In genomic region chr13:43336425-43337221, GRCm38 (mm10) we compare ENCODE assay signal across 12 mouse cellular contexts. TPM values are rescaled to one million over a fixed set of nuclear protein-coding genes. Genes with fewer than 3 reads are reported as not detected.
DNase-seq lines count a peak whose midpoint lies in the region; ATAC-seq lines count a peak whose summit lies in the region.
"Had no signal": no experiment of that assay in that cellular context is flagged by ENCODE, and none has a peak within 500 bp of the region (broad histone marks: within the 10 kb centered on the region; RNA-seq: fewer than 3 reads in every experiment).

No protein-coding gene starts in this region.

- H3K4me3 ChIP-seq in intestine, embryonic 16.5 days (ENCODE audit: low read length) = no peak overlapping the region
- H3K4me3 ChIP-seq: forebrain, embryonic 10.5 days; midbrain, embryonic 13.5 days had no signal

- peaks cover 6% of the 10 kb centered on the region for H3K4me1 ChIP-seq in intestine, embryonic 16.5 days (ENCODE audit: control insufficient read depth, insufficient read depth, low read length)
- H3K4me1 ChIP-seq: midbrain, embryonic 13.5 days had no signal

- peak; percentile 54 for ATAC-seq in common myeloid progenitor, adult 5-6 weeks (replicated peaks; ENCODE audit: low read depth, poor library complexity, severe bottlenecking)
- ATAC-seq in intestine, embryonic 16.5 days = no peak; the same call in 1 of the 2 replicates
- ATAC-seq: midbrain, embryonic 13.5 days had no signal

- H3K27me3 ChIP-seq in intestine, embryonic 16.5 days (replicated peaks; ENCODE audit: control insufficient read depth, insufficient read depth, low read length) = no peaks in the 10 kb centered on the region
- H3K27me3 ChIP-seq: midbrain, embryonic 13.5 days had no signal

- WGBS in intestine, embryonic 16.5 days = 54% methylated on average over 12 of the region's 12 CpGs

- intact Hi-C loops in gastrocnemius, postnatal 14 days (cut with DNase I; ENCODE audit: low total_unique reads) = no loop called here

- no peak overlapping the region for H3K4me2 ChIP-seq in intestine, embryonic 16.5 days (ENCODE audit: low read depth, low read length)
- H3K4me2 ChIP-seq: midbrain, embryonic 13.5 days had no signal

- H3K36me3 ChIP-seq in intestine, embryonic 16.5 days (ENCODE audit: control insufficient read depth, insufficient read depth, low read length) = no peaks in the 10 kb centered on the region
- H3K36me3 ChIP-seq: forebrain, embryonic 10.5 days; midbrain, embryonic 13.5 days had no signal

- H3K27ac ChIP-seq in intestine, embryonic 16.5 days (ENCODE audit: low read length) = peak overlapping the region; percentile 23
- H3K27ac ChIP-seq: forebrain, embryonic 10.5 days; liver, embryonic 14.5 days; midbrain, embryonic 13.5 days had no signal

- no peaks in the 10 kb centered on the region for H3K9me3 ChIP-seq in intestine, embryonic 16.5 days (ENCODE audit: control insufficient read depth, low read length)
- H3K9me3 ChIP-seq: forebrain, embryonic 10.5 days; midbrain, embryonic 13.5 days had no signal

- peak; percentile 39 for DNase-seq in NIH3T3 (ENCODE audit: low read depth)
- peak; percentile 27 for DNase-seq in lung, postnatal 25 days (ENCODE audit: low spot score)
- no peak for DNase-seq in thymus, adult 18-20 months
- DNase-seq in gastrocnemius, postnatal 14 days = no peak
- no peak for DNase-seq in adrenal gland, adult 8-10 months
- DNase-seq: cerebellum, postnatal 36 days; heart, postnatal 10 days had no signal

- H3K9ac ChIP-seq in intestine, embryonic 16.5 days (ENCODE audit: low read depth, low read length) = no peak overlapping the region
- H3K9ac ChIP-seq: liver, embryonic 14.5 days; midbrain, embryonic 13.5 days had no signal

RNA-seq across cellular contexts. Expression of gene Sirt5, which starts 28.7 kb away (rescaled TPM):
- total RNA-seq in common myeloid progenitor, adult 5-6 weeks (2017) = 9.7 and 10.9 TPM in 2 replicates
- 17.1 and 20.4 TPM in 2 replicates for polyA plus RNA-seq in intestine, embryonic 16.5 days (2015; fragmentation: Nextera tagmentation; extraction: Ambion mirVana)
- total RNA-seq in gastrocnemius, postnatal 14 days (2021) = 10 to 100 TPM; 13.6 to 15.8 TPM
- 10 to 100 TPM; 23.6 to 29.9 (median 28.8) TPM for total RNA-seq in adrenal gland, adult 8-10 months (2022)

RNA-seq across cellular contexts. Expression of gene Gfod1, which starts 32.7 kb away (rescaled TPM):
- total RNA-seq in common myeloid progenitor, adult 5-6 weeks (2017) = 7.4 and 11.2 TPM in 2 replicates
- 0.13 and 0.18 TPM in 2 replicates for polyA plus RNA-seq in intestine, embryonic 16.5 days (2015; fragmentation: Nextera tagmentation; extraction: Ambion mirVana)
- 1 to 10 TPM; 5.2 to 5.3 TPM for total RNA-seq in gastrocnemius, postnatal 14 days (2021)
- total RNA-seq in adrenal gland, adult 8-10 months (2022) = 10 to 100 TPM in 1 of 4 experiments, 1 to 10 TPM in 3; 8.1 to 10.0 (median 9.0) TPM

Comparison
In these comparisons a context has a peak if more than half of its experiments do, and no peak if none do; other contexts are left out.
1. DNase-seq: peak in NIH3T3 (single experiment) and lung, postnatal 25 days (single experiment); none in thymus, adult 18-20 months (0 of 2), gastrocnemius, postnatal 14 days (single experiment) and adrenal gland, adult 8-10 months (single experiment).